Comparison of ENCODE assay signal across 10 mouse cellular contexts in genomic region chr2:120972964-120973363, GRCm38 (mm10). TPM values are rescaled to one million over a fixed set of nuclear protein-coding genes. Genes with fewer than 3 reads are reported as not detected.
DNase-seq lines count a peak whose midpoint lies in the region; ATAC-seq lines count a peak whose summit lies in the region.
"Had no signal": no experiment of that assay in that cellular context is flagged by ENCODE, and none has a peak within 500 bp of the region (broad histone marks: within the 10 kb centered on the region; RNA-seq: fewer than 3 reads in every experiment).

No protein-coding gene starts in this region.

- peak; percentile 7 for DNase-seq in gastrocnemius, postnatal 25 days
- DNase-seq in gastrocnemius, postnatal 14 days = no peak
- DNase-seq in 416B (ENCODE audit: low read depth) = peak; percentile 77
- DNase-seq in R1 (ENCODE audit: low read depth, low spot score) = peak; percentile 86
- DNase-seq in kidney, postnatal 36 days = peak; percentile 13 to 21
- DNase-seq in layer of hippocampus, adult 8-10 months (ENCODE audit: low spot score in 2 of 2) = no peak
- DNase-seq: layer of hippocampus, adult 9-11 months had no signal

- H3K27ac ChIP-seq in forebrain, embryonic 13.5 days = no peak overlapping the region

- intact Hi-C loops in gastrocnemius, postnatal 14 days (cut with DNase I; ENCODE audit: low total_unique reads) = no loop called here

- H3K4me2 ChIP-seq in forebrain, embryonic 13.5 days = no peak overlapping the region

- peaks cover 29% of the 10 kb centered on the region for H3K4me1 ChIP-seq in forebrain, embryonic 13.5 days

- WGBS in forebrain, embryonic 13.5 days = 15% methylated on average over 5 of the region's 5 CpGs

- H3K9me3 ChIP-seq in forebrain, embryonic 13.5 days (replicated peaks) = no peaks in the 10 kb centered on the region

- H3K36me3 ChIP-seq in forebrain, embryonic 13.5 days (ENCODE audit: poor library complexity, severe bottlenecking) = no peaks in the 10 kb centered on the region

- no peak for ATAC-seq in forebrain, embryonic 13.5 days
- no peak for ATAC-seq in megakaryocyte-erythroid progenitor cell, adult 5-6 weeks (replicated peaks; ENCODE audit: low FRiP score, low TSS enrichment, poor library complexity, severe bottlenecking)
- ATAC-seq: Patski had no signal

- H3K27me3 ChIP-seq in forebrain, embryonic 13.5 days = no peaks in the 10 kb centered on the region
- H3K27me3 ChIP-seq: Patski had no signal

- H3K4me3 ChIP-seq in forebrain, embryonic 13.5 days = no peak overlapping the region

- H3K9ac ChIP-seq in forebrain, embryonic 13.5 days = no peak overlapping the region

RNA-seq across cellular contexts. Expression of gene Ubr1, which starts 2.4 kb away (rescaled TPM):
- 10 to 100 TPM; 20.4 to 21.3 TPM for total RNA-seq in gastrocnemius, postnatal 25 days (2021)
- total RNA-seq in gastrocnemius, postnatal 14 days (2021) = 10 to 100 TPM; 18.5 to 20.0 TPM
- polyA plus RNA-seq in forebrain, embryonic 13.5 days (2015; fragmentation: Nextera tagmentation; extraction: Ambion mirVana) = 32.1 and 34.9 TPM in 2 replicates
- 32.9 and 36.0 TPM in 2 replicates for total RNA-seq in megakaryocyte-erythroid progenitor cell, adult 5-6 weeks (2014; fragmentation: Nextera tagmentation)
- 36.1 and 39.5 TPM in 2 replicates for total RNA-seq in megakaryocyte-erythroid progenitor cell, adult 5-6 weeks (2017)
- 10 to 100 TPM; 40.8 to 45.5 (median 45.0) TPM for total RNA-seq in layer of hippocampus, adult 8-10 months (2022)

RNA-seq across cellular contexts. Expression of gene Tmem62, which starts 3.9 kb away (rescaled TPM):
- 1 to 10 TPM; 2.9 to 4.2 TPM for total RNA-seq in gastrocnemius, postnatal 25 days (2021)
- 1 to 10 TPM; 2.2 to 3.0 TPM for total RNA-seq in gastrocnemius, postnatal 14 days (2021)
- polyA plus RNA-seq in forebrain, embryonic 13.5 days (2015; fragmentation: Nextera tagmentation; extraction: Ambion mirVana) = 4.6 and 5.3 TPM in 2 replicates
- 4.4 and 5.8 TPM in 2 replicates for total RNA-seq in megakaryocyte-erythroid progenitor cell, adult 5-6 weeks (2014; fragmentation: Nextera tagmentation)
- 5.2 and 16.5 TPM in 2 replicates for total RNA-seq in megakaryocyte-erythroid progenitor cell, adult 5-6 weeks (2017)
- total RNA-seq in layer of hippocampus, adult 8-10 months (2022) = 10 to 100 TPM; 21.9 to 27.6 (median 23.4) TPM

RNA-seq across cellular contexts. Expression of gene Ccndbp1, which starts 35.2 kb away (rescaled TPM):
- total RNA-seq in gastrocnemius, postnatal 25 days (2021) = 10 to 100 TPM; 12.5 to 16.6 TPM
- 10 to 100 TPM; 15.0 to 16.5 TPM for total RNA-seq in gastrocnemius, postnatal 14 days (2021)
- polyA plus RNA-seq in forebrain, embryonic 13.5 days (2015; fragmentation: Nextera tagmentation; extraction: Ambion mirVana) = 61.6 TPM in 2 replicates
- 52.3 and 61.3 TPM in 2 replicates for total RNA-seq in megakaryocyte-erythroid progenitor cell, adult 5-6 weeks (2014; fragmentation: Nextera tagmentation)
- total RNA-seq in megakaryocyte-erythroid progenitor cell, adult 5-6 weeks (2017) = 28.9 and 73.9 TPM in 2 replicates
- total RNA-seq in layer of hippocampus, adult 8-10 months (2022) = 10 to 100 TPM; 57.5 to 64.4 (median 61.0) TPM

Comparison
In these comparisons a context has a peak if more than half of its experiments do, and no peak if none do; other contexts are left out.
1. DNase-seq: peak in gastrocnemius, postnatal 25 days (single experiment), 416B (single experiment), R1 (single experiment) and kidney, postnatal 36 days (2 of 2); none in gastrocnemius, postnatal 14 days (single experiment) and layer of hippocampus, adult 8-10 months (0 of 2).